Mouse (Mus musculus): ENCODE data around the gene Ptgr2. TPM values are rescaled to one million over a fixed set of nuclear protein-coding genes. Genes with fewer than 3 reads are reported as not detected.

Ptgr2 gene
- polyA plus RNA-seq, 1 experiment from 2014 or later: 28.3 TPM

Other genes with a start within 250 kb of the Ptgr2 start
- gene Acot4, start 246.9 kb upstream of the Ptgr2 start, polyA plus RNA-seq (2015; fragmentation: Nextera tagmentation; extraction: Ambion mirVana): 2.4 and 2.6 TPM in 2 replicates
- 0.73 TPM in 1 of 2 replicates, not detected in the other for gene Gm49366, start 246.3 kb upstream of the Ptgr2 start, polyA plus RNA-seq (2015; fragmentation: Nextera tagmentation; extraction: Ambion mirVana)
- 0.68 and 1.3 TPM in 2 replicates for gene Acot3, start 233.1 kb upstream of the Ptgr2 start, polyA plus RNA-seq (2015; fragmentation: Nextera tagmentation; extraction: Ambion mirVana)
- 0.14 TPM in 1 of 2 replicates, not detected in the other for gene Acot5, start 215.9 kb upstream of the Ptgr2 start, polyA plus RNA-seq (2015; fragmentation: Nextera tagmentation; extraction: Ambion mirVana)
- gene Acot6, start 184.6 kb upstream of the Ptgr2 start, polyA plus RNA-seq (2015; fragmentation: Nextera tagmentation; extraction: Ambion mirVana): 1.6 and 1.7 TPM in 2 replicates
- gene Dnal1, start 170.9 kb upstream of the Ptgr2 start, polyA plus RNA-seq (2015; fragmentation: Nextera tagmentation; extraction: Ambion mirVana): 3.9 and 5.3 TPM in 2 replicates
- 0.76 and 0.94 TPM in 2 replicates for gene Pnma1, start 136.7 kb upstream of the Ptgr2 start, polyA plus RNA-seq (2015; fragmentation: Nextera tagmentation; extraction: Ambion mirVana)
- gene Elmsan1, start 66.4 kb upstream of the Ptgr2 start, polyA plus RNA-seq (2015; fragmentation: Nextera tagmentation; extraction: Ambion mirVana): 9.9 and 10.5 TPM in 2 replicates
- gene Zfp410, start 31.6 kb downstream of the Ptgr2 start, polyA plus RNA-seq (2015; fragmentation: Nextera tagmentation; extraction: Ambion mirVana): 63.8 and 69.6 TPM in 2 replicates
- gene Coq6, start 76.4 kb downstream of the Ptgr2 start, polyA plus RNA-seq (2015; fragmentation: Nextera tagmentation; extraction: Ambion mirVana): 42.0 and 42.8 TPM in 2 replicates
- gene Fam161b, start 76.6 kb downstream of the Ptgr2 start, polyA plus RNA-seq (2015; fragmentation: Nextera tagmentation; extraction: Ambion mirVana): 2.6 and 3.0 TPM in 2 replicates
- gene Entpd5, start 123.8 kb downstream of the Ptgr2 start, polyA plus RNA-seq (2015; fragmentation: Nextera tagmentation; extraction: Ambion mirVana): 19.2 and 22.2 TPM in 2 replicates
- gene Bbof1, start 123.8 kb downstream of the Ptgr2 start, polyA plus RNA-seq (2015; fragmentation: Nextera tagmentation; extraction: Ambion mirVana): 1.4 and 1.5 TPM in 2 replicates
- gene Rnf113a2, start 132.0 kb downstream of the Ptgr2 start, polyA plus RNA-seq (2015; fragmentation: Nextera tagmentation; extraction: Ambion mirVana): 26.2 and 26.7 TPM in 2 replicates
- gene Aldh6a1, start 165.8 kb downstream of the Ptgr2 start, polyA plus RNA-seq (2015; fragmentation: Nextera tagmentation; extraction: Ambion mirVana): 35.4 and 39.3 TPM in 2 replicates
- gene Lin52, start 166.2 kb downstream of the Ptgr2 start, polyA plus RNA-seq (2015; fragmentation: Nextera tagmentation; extraction: Ambion mirVana): 15.5 and 16.1 TPM in 2 replicates

Data from stomach, embryonic 15.5 days (tissue).